Mouse (Mus musculus) hematopoietic stem cell, adult 5-6 weeks (primary cell): Measurements from ENCODE around the gene Mb. TPM values are rescaled to one million over a fixed set of nuclear protein-coding genes. Genes with fewer than 3 reads are reported as not detected.

Experiments
- ATAC-seq, 2 experiments: fragments of 125-278 bp in 1 of 2; replicated peaks in 1 of 2; 2 replicates each; pipeline ENCODE4 v1.8.0; 2016 to 2017; ENCODE audit warnings: inconsistent platforms in 2 of 2, mild to moderate bottlenecking in 2 of 2, moderate number of reproducible peaks in 2 of 2, low read depth in 1 of 2, moderate TSS enrichment in 1 of 2; ENCODE audit not compliant: low FRiP score in 2 of 2, poor library complexity in 2 of 2, severe bottlenecking in 2 of 2, insufficient read depth in 1 of 2, low TSS enrichment in 1 of 2
- total RNA-seq: library from RNA; stranded (forward); fragments of 172-1452, 232-1000 nt; gene quantifications from 2 replicates; pipeline ENCODE4 v1.2.3, GENCODE M21; 2017

Gene Mb
- total RNA-seq, 1 experiment from 2014 or later, result not detected

DNA sequence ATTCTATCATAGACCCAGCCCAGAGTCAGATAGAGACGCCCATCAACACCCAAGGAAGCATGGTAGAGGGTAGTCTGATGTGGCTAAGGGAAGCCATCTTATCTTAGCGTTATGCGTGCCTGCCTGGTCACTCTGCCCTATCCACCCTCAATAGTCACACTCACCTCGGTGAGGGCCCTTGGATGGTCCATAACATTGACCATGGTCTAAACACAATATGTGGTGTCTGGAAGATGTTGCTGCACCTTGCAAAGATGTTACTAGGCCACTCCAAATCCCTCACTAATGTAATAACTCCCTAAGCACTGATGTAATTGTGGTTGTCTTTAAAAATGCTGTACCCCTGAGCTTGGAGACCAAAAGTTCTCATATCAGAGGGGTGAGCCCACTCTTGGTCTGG, 77.8 kb downstream of the Mb start:
- no peak for ATAC-seq

Other genes starting within 250 kb of the Mb start
- gene Zfp251, start 179.2 kb downstream of the Mb start, total RNA-seq, result 6.3 and 9.8 TPM in 2 replicates
- gene Zfp7, start 171.4 kb downstream of the Mb start, total RNA-seq, result 7.8 and 8.8 TPM in 2 replicates
- gene Gm49527, start 171.3 kb downstream of the Mb start, total RNA-seq, result not detected in 2 replicates
- gene Zfp647, start 125.2 kb downstream of the Mb start, total RNA-seq, result 4.4 and 9.8 TPM in 2 replicates
- gene 1110038F14Rik, start 102.2 kb downstream of the Mb start, total RNA-seq, result 37.7 and 49.2 TPM in 2 replicates
- not detected in 2 replicates for gene Apol6, start 5.9 kb downstream of the Mb start, total RNA-seq